Mouse (Mus musculus): Measurements from ENCODE around the gene Ncdn.

DNA sequence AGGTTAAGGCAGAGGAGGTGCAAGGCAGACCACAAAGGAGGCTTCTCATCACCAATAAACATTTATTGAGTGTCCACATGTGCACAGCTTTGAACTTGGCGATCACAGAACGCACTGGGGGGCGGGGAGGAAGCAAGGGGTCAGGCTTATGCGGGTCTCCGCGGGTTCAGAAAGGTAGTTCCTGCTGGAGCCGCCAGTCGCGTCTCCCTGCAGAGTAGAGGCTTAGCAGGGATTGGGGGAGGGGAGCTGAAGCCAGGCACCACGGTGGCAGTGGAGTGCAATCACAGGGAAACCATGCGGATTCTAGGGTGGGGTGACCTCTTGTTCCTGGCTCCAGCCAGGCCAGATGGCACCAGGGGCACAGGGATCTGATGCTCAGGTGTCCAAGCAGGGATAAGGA is 9.5 kb downstream of the Ncdn start:
- TF ChIP-seq EP300 (IDR thresholded peaks at IDR 0.05; ENCODE audit: low read depth) (no peak), CTCF (IDR thresholded peaks at IDR 0.05; ENCODE audit: low read depth) (no peak)

Measured in liver, embryonic 14.5 days (tissue).